Mouse (Mus musculus) fat pad, adult 2 months (tissue): ENCODE results near the gene Fam193a.

Experiments
- DNase-seq: peaks from one replicate; pipeline ENCODE4 v3.0.0-alpha.2; 2011; ENCODE audit warnings: low read depth, low spot score; ENCODE audit errors: extremely low read depth

Fam193a gene

GRCm38 (mm10) chr5:34517913-34518312, 148.2 kb downstream of the Fam193a start:
- DNase-seq, result no peak

- DNase-seq, result no peak
Observed at GRCm38 (mm10) chr5:34519389-34519910, 149.7 kb downstream of the Fam193a start.

- DNase-seq, result no peak
Observed at GRCm38 (mm10) chr5:34520458-34521209, 150.9 kb downstream of the Fam193a start.

GRCm38 (mm10) chr5:34521337-34521736, 151.6 kb downstream of the Fam193a start:
- DNase-seq, result no peak

- DNase-seq, result no peak
Observed at GRCm38 (mm10) chr5:34523958-34524485, 154.3 kb downstream of the Fam193a start.

- DNase-seq, result no peak
Observed at GRCm38 (mm10) chr5:34524511-34524910, 154.8 kb downstream of the Fam193a start.

GRCm38 (mm10) chr5:34525663-34526476, 156.1 kb downstream of the Fam193a start, which contains the start of gene Sh3bp2:
TSS of gene Sh3bp2 (plus strand) at chr5:34525838.
- no peak for DNase-seq

- no peak for DNase-seq
Observed at GRCm38 (mm10) chr5:34526477-34526775, 156.7 kb downstream of the Fam193a start.

- DNase-seq, result no peak
Observed at GRCm38 (mm10) chr5:34527352-34527751, 157.6 kb downstream of the Fam193a start.

GRCm38 (mm10) chr5:34528724-34529123, 159.0 kb downstream of the Fam193a start:
- DNase-seq, result peak; percentile 97

GRCm38 (mm10) chr5:34530116-34530515, 160.4 kb downstream of the Fam193a start:
- DNase-seq, result no peak

- DNase-seq, result no peak
Observed at GRCm38 (mm10) chr5:34530687-34531086, 161.0 kb downstream of the Fam193a start.

GRCm38 (mm10) chr5:34533066-34533465, 163.3 kb downstream of the Fam193a start:
- DNase-seq, result no peak

GRCm38 (mm10) chr5:34533820-34534219, 164.1 kb downstream of the Fam193a start:
- DNase-seq, result no peak

- no peak for DNase-seq
Observed at GRCm38 (mm10) chr5:34534776-34535581, 165.2 kb downstream of the Fam193a start.

GRCm38 (mm10) chr5:34535831-34536230, 166.1 kb downstream of the Fam193a start:
- no peak for DNase-seq
